Mouse (Mus musculus): ENCODE results near the gene Naa20. TPM values are rescaled to one million over a fixed set of nuclear protein-coding genes. Genes with fewer than 3 reads are reported as not detected.
A peak's percentile ranks its signal among the peaks of the same experiment; 100 is the strongest.
"Not testable (repeated sequence)": the region's sequence is repeated elsewhere in the genome, so short reads cannot be mapped to it uniquely, and the experiment has no call there.

The Naa20 gene
- polyA plus RNA-seq, 1 experiment from 2014 or later = 145 TPM

GRCm38 (mm10) chr2:145900318-145900717 lies 1.6 kb upstream of the Naa20 start:
- not testable (repeated sequence) for H3K27ac ChIP-seq (ENCODE audit: low read depth, low read length); H3K9ac ChIP-seq (replicated peaks; ENCODE audit: low read depth, low read length); ATAC-seq (ENCODE audit: low read depth); H3K36me3 ChIP-seq (ENCODE audit: control insufficient read depth, insufficient read depth, low read length); H3K27me3 ChIP-seq (ENCODE audit: control insufficient read depth, insufficient read depth, low read length); H3K4me3 ChIP-seq (ENCODE audit: low read depth, low read length); H3K9me3 ChIP-seq (ENCODE audit: control insufficient read depth, low read length); H3K4me2 ChIP-seq (ENCODE audit: low read depth, low read length)
- 76% methylated on average over 6 of the region's 8 CpGs for WGBS
- peaks cover 10% of the 10 kb centered on the region for H3K4me1 ChIP-seq (ENCODE audit: control insufficient read depth, insufficient read depth, low read length)

GRCm38 (mm10) chr2:145903061-145903901 lies 1.4 kb downstream of the Naa20 start:
- Histone ChIP-seq H3K27me3 (ENCODE audit: control insufficient read depth, insufficient read depth, low read length) (no peaks in the 10 kb centered on the region), H3K4me1 (ENCODE audit: control insufficient read depth, insufficient read depth, low read length) (peaks cover 10% of the 10 kb centered on the region), H3K9me3 (ENCODE audit: control insufficient read depth, low read length) (no peaks in the 10 kb centered on the region), H3K36me3 (ENCODE audit: control insufficient read depth, insufficient read depth, low read length) (peaks cover 3% of the 10 kb centered on the region; the same call in 1 of the 2 replicates), H3K27ac (ENCODE audit: low read depth, low read length) (peak overlapping the region; percentile 78), H3K4me3 (ENCODE audit: low read depth, low read length) (peak overlapping the region; percentile 99), H3K4me2 (ENCODE audit: low read depth, low read length) (peak overlapping the region; percentile 76), H3K9ac (replicated peaks; ENCODE audit: low read depth, low read length) (peak overlapping the region; percentile 94)
- peak; percentile 97 for ATAC-seq (ENCODE audit: low read depth)
- WGBS = under 1% methylated on average over 68 of the region's 68 CpGs

GRCm38 (mm10) chr2:145903983-145904616 lies 2.2 kb downstream of the Naa20 start:
- H3K27me3 ChIP-seq (ENCODE audit: control insufficient read depth, insufficient read depth, low read length) = no peaks in the 10 kb centered on the region
- H3K27ac ChIP-seq (ENCODE audit: low read depth, low read length) = no peak overlapping the region
- peaks cover 10% of the 10 kb centered on the region for H3K4me1 ChIP-seq (ENCODE audit: control insufficient read depth, insufficient read depth, low read length)
- WGBS = 34% methylated on average over 12 of the region's 12 CpGs
- H3K4me3 ChIP-seq (ENCODE audit: low read depth, low read length) = peak overlapping the region; percentile 99
- ATAC-seq (ENCODE audit: low read depth) = no peak
- H3K9ac ChIP-seq (replicated peaks; ENCODE audit: low read depth, low read length) = peak overlapping the region; percentile 94; the same call in 1 of the 2 replicates
- H3K9me3 ChIP-seq (ENCODE audit: control insufficient read depth, low read length) = no peaks in the 10 kb centered on the region
- H3K4me2 ChIP-seq (ENCODE audit: low read depth, low read length) = peak overlapping the region; percentile 76
- H3K36me3 ChIP-seq (ENCODE audit: control insufficient read depth, insufficient read depth, low read length) = peaks cover 5% of the 10 kb centered on the region; the same call in 1 of the 2 replicates

GRCm38 (mm10) chr2:145905156-145905555 lies 3.3 kb downstream of the Naa20 start:
- no peak overlapping the region for H3K4me3 ChIP-seq (ENCODE audit: low read depth, low read length)
- peaks cover 9% of the 10 kb centered on the region; the same call in 1 of the 2 replicates for H3K36me3 ChIP-seq (ENCODE audit: control insufficient read depth, insufficient read depth, low read length)
- H3K9me3 ChIP-seq (ENCODE audit: control insufficient read depth, low read length) = no peaks in the 10 kb centered on the region
- H3K27me3 ChIP-seq (ENCODE audit: control insufficient read depth, insufficient read depth, low read length) = no peaks in the 10 kb centered on the region
- peaks cover 10% of the 10 kb centered on the region for H3K4me1 ChIP-seq (ENCODE audit: control insufficient read depth, insufficient read depth, low read length)
- H3K9ac ChIP-seq (replicated peaks; ENCODE audit: low read depth, low read length) = no peak overlapping the region
- 89% methylated on average over 6 of the region's 6 CpGs for WGBS
- H3K27ac ChIP-seq (ENCODE audit: low read depth, low read length) = no peak overlapping the region
- no peak overlapping the region for H3K4me2 ChIP-seq (ENCODE audit: low read depth, low read length)
- ATAC-seq (ENCODE audit: low read depth) = no peak

GRCm38 (mm10) chr2:145905884-145906283 lies 4.0 kb downstream of the Naa20 start:
- not testable (repeated sequence) for H3K9me3 ChIP-seq (ENCODE audit: control insufficient read depth, low read length); H3K27me3 ChIP-seq (ENCODE audit: control insufficient read depth, insufficient read depth, low read length); H3K4me3 ChIP-seq (ENCODE audit: low read depth, low read length); H3K27ac ChIP-seq (ENCODE audit: low read depth, low read length); ATAC-seq (ENCODE audit: low read depth); H3K9ac ChIP-seq (replicated peaks; ENCODE audit: low read depth, low read length); H3K4me2 ChIP-seq (ENCODE audit: low read depth, low read length)
- peaks cover 10% of the 10 kb centered on the region for H3K4me1 ChIP-seq (ENCODE audit: control insufficient read depth, insufficient read depth, low read length)
- peaks cover 13% of the 10 kb centered on the region for H3K36me3 ChIP-seq (ENCODE audit: control insufficient read depth, insufficient read depth, low read length)
- WGBS = 53% methylated on average over 4 of the region's 4 CpGs

- H3K9ac ChIP-seq (replicated peaks; ENCODE audit: low read depth, low read length) = no peak overlapping the region
- no peaks in the 10 kb centered on the region for H3K27me3 ChIP-seq (ENCODE audit: control insufficient read depth, insufficient read depth, low read length)
- no peak overlapping the region for H3K27ac ChIP-seq (ENCODE audit: low read depth, low read length)
- no peaks in the 10 kb centered on the region for H3K9me3 ChIP-seq (ENCODE audit: control insufficient read depth, low read length)
- no peaks in the 10 kb centered on the region for H3K4me1 ChIP-seq (ENCODE audit: control insufficient read depth, insufficient read depth, low read length)
- WGBS = 92% methylated on average over 8 of the region's 8 CpGs
- H3K4me2 ChIP-seq (ENCODE audit: low read depth, low read length) = no peak overlapping the region
- no peak for ATAC-seq (ENCODE audit: low read depth)
- H3K36me3 ChIP-seq (ENCODE audit: control insufficient read depth, insufficient read depth, low read length) = peaks cover 65% of the 10 kb centered on the region
- no peak overlapping the region for H3K4me3 ChIP-seq (ENCODE audit: low read depth, low read length)
These were observed 19.2 kb downstream of the Naa20 start for GRCm38 (mm10) chr2:145920941-145921650.

- ATAC-seq (ENCODE audit: low read depth) = peak; percentile 98
These were observed 32.7 kb downstream of the Naa20 start, which contains the start of the genes Cfap61 and Crnkl1 for GRCm38 (mm10) chr2:145934339-145935231. TSS of gene Cfap61 (plus strand) at chr2:145934784. TSS of gene Crnkl1 (minus strand) at chr2:145935014.

GRCm38 (mm10) chr2:145936975-145937374 lies 35.1 kb downstream of the Naa20 start:
- Histone ChIP-seq H3K9me3 (ENCODE audit: control insufficient read depth, low read length) (no peaks in the 10 kb centered on the region), H3K36me3 (ENCODE audit: control insufficient read depth, insufficient read depth, low read length) (peaks cover 5% of the 10 kb centered on the region), H3K27me3 (ENCODE audit: control insufficient read depth, insufficient read depth, low read length) (no peaks in the 10 kb centered on the region), H3K4me2 (ENCODE audit: low read depth, low read length) (no peak overlapping the region), H3K9ac (replicated peaks; ENCODE audit: low read depth, low read length) (no peak overlapping the region), H3K27ac (ENCODE audit: low read depth, low read length) (no peak overlapping the region), H3K4me1 (ENCODE audit: control insufficient read depth, insufficient read depth, low read length) (peaks cover 6% of the 10 kb centered on the region), H3K4me3 (ENCODE audit: low read depth, low read length) (no peak overlapping the region)
- no peak for ATAC-seq (ENCODE audit: low read depth)
- 86% methylated on average over 8 of the region's 8 CpGs for WGBS

More at GRCm38 (mm10) chr2:145934339-145935231, 32.7 kb downstream of the Naa20 start, which contains the start of the genes Cfap61 and Crnkl1:
- no peak within 1 kb of the TSS for H3K27ac ChIP-seq (ENCODE audit: low read depth, low read length)
- peaks cover 26% of the 10 kb centered on the region for H3K36me3 ChIP-seq (ENCODE audit: control insufficient read depth, insufficient read depth, low read length)
- H3K4me3 ChIP-seq (ENCODE audit: low read depth, low read length) = peak within 1 kb of the TSS; percentile 71
- H3K9me3 ChIP-seq (ENCODE audit: control insufficient read depth, low read length) = no peaks in the 10 kb centered on the region
- H3K4me1 ChIP-seq (ENCODE audit: control insufficient read depth, insufficient read depth, low read length) = peaks cover 6% of the 10 kb centered on the region
- WGBS = under 1% methylated on average over 61 of the region's 61 CpGs
- no peaks in the 10 kb centered on the region for H3K27me3 ChIP-seq (ENCODE audit: control insufficient read depth, insufficient read depth, low read length)
- H3K4me2 ChIP-seq (ENCODE audit: low read depth, low read length) = peak within 1 kb of the TSS; percentile 91
- H3K9ac ChIP-seq (replicated peaks; ENCODE audit: low read depth, low read length) = peak within 1 kb of the TSS; percentile 52; the same call in 1 of the 2 replicates
